Mouse (Mus musculus): ENCODE data around the gene Cdk6.

Gene Cdk6

DNA sequence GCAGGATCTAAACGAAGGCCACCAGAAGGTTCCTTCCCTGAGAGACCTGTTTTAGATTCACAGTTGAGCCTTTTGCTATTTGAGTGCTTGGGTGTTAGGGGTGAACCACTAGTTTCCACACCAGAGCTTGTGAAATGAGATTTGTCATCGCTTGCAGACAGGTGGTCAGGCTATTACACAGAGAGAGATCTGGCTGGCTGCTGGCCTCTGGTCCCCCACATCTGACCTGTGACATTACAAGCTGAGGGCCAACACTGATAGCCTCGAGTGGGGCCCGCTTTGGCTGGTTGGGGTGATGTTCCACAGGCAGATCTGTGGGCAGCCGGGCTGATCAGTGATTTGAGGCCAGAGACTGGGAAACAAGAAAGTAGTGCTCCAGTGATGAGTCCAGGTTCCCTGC lies 150.6 kb downstream of the Cdk6 start:
- no peak for DNase-seq

GRCm38 (mm10) chr5:3492776-3493636 lies 151.7 kb downstream of the Cdk6 start:
- no peak for DNase-seq

DNA sequence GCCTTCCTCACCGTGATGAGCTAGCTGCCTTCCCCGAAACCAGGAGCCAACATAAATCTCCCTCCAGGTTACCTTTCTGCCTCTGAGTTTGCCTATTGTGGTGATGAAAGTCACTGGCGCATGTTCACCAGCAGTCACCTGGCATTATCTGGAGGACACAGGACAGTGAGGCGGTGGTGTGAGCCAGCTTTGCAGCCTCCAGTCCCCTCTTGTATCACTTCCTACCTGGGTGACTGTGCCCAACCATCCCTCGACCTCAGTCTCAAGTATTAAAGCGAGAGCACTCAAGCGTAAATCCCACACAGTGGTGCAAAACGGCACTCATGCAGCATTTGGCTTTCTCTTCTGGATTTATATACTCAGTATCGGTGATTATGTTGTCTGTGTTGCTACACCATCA lies 152.7 kb downstream of the Cdk6 start:
- DNase-seq: no peak

- no peak for DNase-seq
Measured at GRCm38 (mm10) chr5:3494452-3495187, 153.3 kb downstream of the Cdk6 start.

DNA sequence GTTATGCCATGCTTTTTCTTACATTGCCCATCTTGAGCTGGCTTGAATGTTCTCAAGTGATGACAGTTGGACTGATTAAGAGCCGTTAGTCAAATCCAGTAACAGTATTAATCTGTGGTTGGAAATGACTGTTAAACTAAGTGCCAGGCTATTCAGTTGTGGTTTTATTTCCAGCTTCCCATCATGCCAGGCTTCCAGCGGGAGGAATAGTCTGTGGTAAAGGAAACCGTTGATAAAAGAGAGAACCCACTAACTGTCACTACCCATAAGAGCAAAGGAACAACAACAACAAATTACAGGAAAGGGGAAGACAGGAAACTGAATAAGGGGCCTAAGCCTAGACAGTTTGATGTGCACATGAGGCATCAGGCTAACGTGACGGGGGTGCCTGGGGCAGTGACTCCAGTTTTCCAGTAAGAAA lies 156.2 kb downstream of the Cdk6 start:
- DNase-seq: peak; percentile 39

- DNase-seq: no peak
Measured at GRCm38 (mm10) chr5:3500298-3500697, 159.0 kb downstream of the Cdk6 start.

DNA sequence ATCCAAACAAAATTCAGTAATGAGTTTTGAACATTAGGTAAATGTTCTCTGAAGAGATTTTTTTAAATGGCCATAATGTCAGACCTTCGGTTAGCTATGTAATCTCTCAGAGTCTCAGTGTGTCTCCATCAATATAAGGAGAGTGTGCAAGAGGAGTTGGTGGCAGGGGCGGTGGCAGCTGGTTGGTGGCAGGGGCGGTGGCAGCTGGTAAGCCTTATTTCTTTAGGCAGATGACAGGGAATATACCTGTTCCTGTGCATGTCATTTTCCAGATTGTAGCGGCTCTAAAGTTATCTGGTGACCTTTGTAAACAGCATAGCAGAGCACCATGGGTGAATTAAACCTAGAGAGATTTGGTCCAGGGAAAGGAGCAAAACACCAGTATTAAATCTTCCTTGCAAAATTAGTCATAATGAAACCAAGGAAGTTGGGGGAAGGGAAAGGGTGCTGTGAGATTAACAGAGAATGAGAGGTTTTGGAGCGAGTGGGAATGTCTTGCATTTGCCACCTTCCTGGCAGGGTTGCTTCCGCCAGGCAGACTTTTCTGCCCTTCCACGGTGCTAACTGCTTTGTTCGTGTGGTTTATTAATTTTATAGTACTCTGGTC lies 159.8 kb downstream of the Cdk6 start:
- DNase-seq: no peak

- no peak for DNase-seq
Measured at GRCm38 (mm10) chr5:3501564-3502001, 160.3 kb downstream of the Cdk6 start.

- peak; percentile 33 for DNase-seq
Measured at GRCm38 (mm10) chr5:3502610-3503350, 161.5 kb downstream of the Cdk6 start.

DNA sequence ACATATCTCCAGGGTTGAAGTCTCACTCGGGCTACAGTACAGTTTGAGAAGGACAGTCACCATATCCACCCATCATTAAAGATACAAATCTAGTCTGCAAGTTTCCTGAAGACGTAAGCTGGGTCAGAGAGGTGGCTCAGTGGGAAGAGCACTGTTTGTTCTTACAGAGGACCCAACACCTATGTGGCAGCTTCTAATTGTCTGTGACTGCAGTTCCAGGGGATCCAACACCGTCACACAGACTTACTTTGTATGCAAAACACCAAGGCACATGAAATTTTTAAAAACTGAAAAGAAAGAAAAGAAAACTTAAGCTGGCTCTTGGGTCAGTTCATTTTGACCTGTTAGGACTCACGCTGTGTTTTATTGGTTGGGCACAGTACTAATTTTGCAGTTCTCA lies 162.1 kb downstream of the Cdk6 start:
- DNase-seq: no peak

GRCm38 (mm10) chr5:3503836-3504323 lies 162.6 kb downstream of the Cdk6 start:
- DNase-seq: no peak

- DNase-seq: no peak
Measured at GRCm38 (mm10) chr5:3504453-3504852, 163.2 kb downstream of the Cdk6 start.

DNA sequence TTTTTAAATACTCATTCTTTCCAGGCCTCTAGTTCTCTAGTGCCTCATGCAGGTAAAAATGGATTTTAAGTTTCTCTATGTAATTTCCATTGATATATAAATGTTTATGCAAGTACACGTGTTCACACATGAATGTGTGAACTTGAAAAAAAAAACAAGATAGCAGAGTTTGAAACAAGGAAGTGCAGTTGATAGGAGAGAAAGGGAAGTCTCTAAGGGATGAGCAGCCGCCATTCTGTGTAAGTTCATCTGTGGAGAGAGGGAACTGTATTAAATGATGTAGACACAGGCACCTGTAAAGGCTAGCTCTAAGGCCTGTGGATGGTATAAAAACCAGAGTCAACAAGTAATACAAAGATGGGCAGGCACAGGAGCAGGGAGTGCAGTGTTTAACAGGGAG lies 164.3 kb downstream of the Cdk6 start:
- DNase-seq: no peak

DNA sequence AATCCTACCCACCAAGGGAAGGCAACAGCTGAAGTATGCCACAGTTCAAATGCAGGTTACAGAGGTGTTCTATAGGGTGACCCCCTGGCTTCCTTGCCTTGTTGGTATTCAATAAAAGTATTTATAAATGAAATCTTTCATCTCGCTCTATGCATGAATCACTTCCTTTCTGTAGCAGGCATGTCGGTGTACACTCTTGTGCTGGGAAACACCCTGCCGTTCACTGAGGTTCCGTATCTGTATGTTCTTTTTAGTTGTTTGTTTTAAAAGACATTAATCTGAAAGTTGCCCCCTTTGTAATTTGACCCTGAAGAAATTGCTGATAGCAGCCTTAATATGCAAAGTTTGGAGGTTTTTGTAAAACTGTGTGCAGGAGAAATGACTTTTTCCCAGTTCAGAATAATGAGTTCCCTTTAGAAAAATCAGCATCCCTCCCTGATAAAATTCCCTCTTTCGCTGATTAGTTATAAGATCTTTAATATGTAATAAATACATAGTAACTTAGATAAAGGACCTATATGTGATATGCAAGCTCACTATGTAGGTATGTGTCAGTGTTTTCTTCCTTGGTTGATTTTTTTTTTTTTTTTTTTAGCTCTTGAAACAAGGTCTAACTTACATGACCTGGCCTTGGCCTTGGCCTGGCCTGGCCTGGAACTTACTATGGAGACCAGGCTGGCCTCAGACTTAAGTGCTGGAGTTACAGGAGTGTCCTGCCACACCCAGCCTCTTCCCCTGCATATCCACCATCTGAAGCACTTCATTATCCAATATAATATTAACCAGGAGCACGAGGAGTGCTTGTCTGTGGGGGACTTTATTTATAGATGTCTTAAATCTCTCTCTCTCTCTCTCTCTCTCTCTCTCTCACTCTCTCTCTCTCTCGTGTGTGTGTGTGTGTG lies 167.4 kb downstream of the Cdk6 start:
- no peak for DNase-seq

DNA sequence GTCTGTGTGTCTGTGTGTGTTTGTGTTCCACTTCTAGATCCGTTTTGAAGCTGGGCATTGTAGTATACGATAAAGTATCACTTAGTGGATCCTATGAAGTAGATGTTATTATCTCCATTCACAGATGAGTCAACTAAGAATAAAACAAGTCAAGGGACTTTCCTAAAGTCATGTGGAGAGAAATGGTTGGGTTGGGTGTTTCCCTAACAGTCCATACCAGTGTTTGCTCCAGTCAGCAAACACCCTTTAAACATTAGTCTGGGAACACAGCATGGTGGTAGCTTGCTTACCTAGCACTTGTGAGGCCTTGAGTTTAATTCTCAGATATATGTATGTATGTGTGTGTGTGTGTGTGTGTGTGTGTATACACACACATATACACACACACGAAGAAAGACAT lies 168.2 kb downstream of the Cdk6 start:
- no peak for DNase-seq

GRCm38 (mm10) chr5:3511097-3511795 lies 170.0 kb downstream of the Cdk6 start:
- DNase-seq: no peak

- DNase-seq: peak; percentile 46
Measured at GRCm38 (mm10) chr5:3512584-3512983, 171.3 kb downstream of the Cdk6 start.

GRCm38 (mm10) chr5:3514901-3515311 lies 173.6 kb downstream of the Cdk6 start:
- DNase-seq: no peak

DNA sequence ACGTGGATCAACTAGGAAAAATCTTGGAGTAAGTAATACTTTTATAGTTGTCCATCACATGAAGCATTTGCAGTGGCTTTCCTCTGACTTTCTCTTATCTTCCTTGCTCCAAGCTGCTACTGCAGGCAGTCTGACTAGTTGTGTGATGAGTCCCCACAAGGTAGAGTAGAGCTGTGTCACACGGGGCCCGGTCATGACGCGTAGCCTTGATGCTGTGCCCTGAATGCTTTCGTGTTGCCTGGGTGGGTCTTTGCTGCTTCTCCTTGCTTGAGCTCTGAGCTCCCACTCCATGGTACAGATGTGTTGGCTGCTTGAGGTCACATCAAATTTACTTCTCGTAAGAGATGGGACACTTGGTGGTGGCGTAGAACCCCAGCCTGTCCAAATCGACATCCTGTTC lies 174.2 kb downstream of the Cdk6 start:
- no peak for DNase-seq

GRCm38 (mm10) chr5:3516481-3517075 lies 175.3 kb downstream of the Cdk6 start:
- DNase-seq: peak; percentile 34
